Mouse (Mus musculus): ENCODE measurements around the gene Tmem233. TPM values are rescaled to one million over a fixed set of nuclear protein-coding genes. Genes with fewer than 3 reads are reported as not detected.

Tmem233 gene
- polyA plus RNA-seq, 1 experiment from 2014 or later = not detected

DNA sequence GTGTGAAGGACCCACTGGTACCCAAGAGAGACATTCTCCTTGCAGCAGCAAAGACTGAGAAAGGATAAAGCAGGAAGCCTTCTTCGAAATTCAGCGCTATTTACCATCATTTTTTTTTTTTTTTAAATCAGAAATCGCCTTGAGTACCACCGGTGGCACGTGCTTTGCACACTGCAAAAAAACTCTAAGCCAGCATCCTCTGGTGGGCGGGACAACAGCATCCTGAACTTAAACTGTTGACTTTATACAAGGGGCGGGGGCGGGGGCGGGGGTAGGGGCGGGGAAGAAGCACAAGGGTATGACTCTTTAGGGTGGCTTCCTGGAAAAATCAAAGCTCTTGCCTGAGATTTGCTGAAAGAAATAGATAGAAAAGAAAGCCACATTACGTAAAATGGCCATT, 43.3 kb downstream of the Tmem233 start:
- no peaks in the 10 kb centered on the region for H3K9me3 ChIP-seq (ENCODE audit: control insufficient read depth, low read length)
- no peak overlapping the region for H3K4me2 ChIP-seq (ENCODE audit: low read depth)
- no peaks in the 10 kb centered on the region for H3K27me3 ChIP-seq (ENCODE audit: control insufficient read depth, insufficient read depth, low read length)
- no peaks in the 10 kb centered on the region for H3K4me1 ChIP-seq (ENCODE audit: control insufficient read depth, insufficient read depth, low read length)
- 26% methylated on average over 11 of the region's 11 CpGs for WGBS
- H3K36me3 ChIP-seq (ENCODE audit: control insufficient read depth, insufficient read depth, low read length) = no peaks in the 10 kb centered on the region
- no peak overlapping the region for H3K27ac ChIP-seq (ENCODE audit: low read depth, low read length)
- no peak overlapping the region for H3K9ac ChIP-seq (ENCODE audit: low read length)
- H3K4me3 ChIP-seq (ENCODE audit: low read depth, low read length) = no peak overlapping the region
- no peak for ATAC-seq (ENCODE audit: insufficient read depth, low FRiP score, low TSS enrichment)
- no peak for DNase-seq (ENCODE audit: low spot score)

DNA sequence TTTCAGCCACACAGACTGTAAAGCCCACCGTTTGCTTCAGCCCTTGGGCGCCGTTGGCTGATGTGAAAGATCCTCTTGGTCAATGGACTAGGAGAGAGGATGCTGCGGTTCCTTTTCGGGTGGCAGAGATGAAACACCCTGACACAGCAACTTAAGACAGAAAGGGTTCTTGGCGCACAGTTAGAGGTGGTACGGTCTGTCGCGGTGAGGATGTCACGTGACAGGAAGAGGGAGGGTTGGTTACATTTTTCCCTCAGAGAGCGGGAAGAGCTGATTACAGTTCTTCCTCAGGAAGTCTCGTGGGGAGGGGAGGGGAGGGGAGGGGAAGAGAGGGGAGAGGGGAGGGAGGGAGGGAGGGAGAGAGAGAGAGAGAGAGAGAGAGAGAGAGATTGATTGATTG, 45.3 kb downstream of the Tmem233 start:
- Histone ChIP-seq H3K9ac (ENCODE audit: low read length) (no peak overlapping the region), H3K27ac (ENCODE audit: low read depth, low read length) (no peak overlapping the region), H3K4me3 (ENCODE audit: low read depth, low read length) (no peak overlapping the region), H3K4me2 (ENCODE audit: low read depth) (no peak overlapping the region), H3K4me1 (ENCODE audit: control insufficient read depth, insufficient read depth, low read length) (no peaks in the 10 kb centered on the region), H3K36me3 (ENCODE audit: control insufficient read depth, insufficient read depth, low read length) (no peaks in the 10 kb centered on the region), H3K9me3 (ENCODE audit: control insufficient read depth, low read length) (no peaks in the 10 kb centered on the region), H3K27me3 (ENCODE audit: control insufficient read depth, insufficient read depth, low read length) (no peaks in the 10 kb centered on the region)
- ATAC-seq (ENCODE audit: insufficient read depth, low FRiP score, low TSS enrichment) (no peak), DNase-seq (ENCODE audit: low spot score) (no peak)
- 57% methylated on average over 12 of the region's 12 CpGs for WGBS

DNA sequence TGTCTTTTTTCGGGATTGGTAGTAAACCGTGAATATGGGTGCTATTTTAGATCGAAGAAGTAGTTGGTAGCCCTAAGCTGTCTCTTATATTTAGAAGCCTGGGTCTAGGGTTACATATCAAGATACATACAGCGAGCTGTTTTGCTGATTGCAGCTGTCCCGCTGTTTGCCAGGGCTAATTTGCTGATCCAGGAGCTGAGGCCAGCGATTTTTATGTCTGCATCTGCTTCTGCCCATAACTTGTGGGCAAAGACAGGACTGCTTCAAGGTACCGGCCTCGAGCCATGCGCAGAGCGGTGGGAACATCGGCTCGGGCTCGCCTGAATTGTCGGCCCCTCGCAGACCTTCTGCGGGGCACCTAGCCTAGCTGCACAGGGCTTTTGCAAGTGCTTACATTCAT, 46.6 kb downstream of the Tmem233 start:
- no peak for ATAC-seq (ENCODE audit: insufficient read depth, low FRiP score, low TSS enrichment)
- H3K36me3 ChIP-seq (ENCODE audit: control insufficient read depth, insufficient read depth, low read length) = no peaks in the 10 kb centered on the region
- no peaks in the 10 kb centered on the region for H3K4me1 ChIP-seq (ENCODE audit: control insufficient read depth, insufficient read depth, low read length)
- H3K9me3 ChIP-seq (ENCODE audit: control insufficient read depth, low read length) = no peaks in the 10 kb centered on the region
- no peak overlapping the region for H3K4me3 ChIP-seq (ENCODE audit: low read depth, low read length)
- no peak overlapping the region for H3K4me2 ChIP-seq (ENCODE audit: low read depth)
- 58% methylated on average over 16 of the region's 16 CpGs for WGBS
- H3K27ac ChIP-seq (ENCODE audit: low read depth, low read length) = no peak overlapping the region
- no peaks in the 10 kb centered on the region for H3K27me3 ChIP-seq (ENCODE audit: control insufficient read depth, insufficient read depth, low read length)
- H3K9ac ChIP-seq (ENCODE audit: low read length) = no peak overlapping the region
- no peak for DNase-seq (ENCODE audit: low spot score)

DNA sequence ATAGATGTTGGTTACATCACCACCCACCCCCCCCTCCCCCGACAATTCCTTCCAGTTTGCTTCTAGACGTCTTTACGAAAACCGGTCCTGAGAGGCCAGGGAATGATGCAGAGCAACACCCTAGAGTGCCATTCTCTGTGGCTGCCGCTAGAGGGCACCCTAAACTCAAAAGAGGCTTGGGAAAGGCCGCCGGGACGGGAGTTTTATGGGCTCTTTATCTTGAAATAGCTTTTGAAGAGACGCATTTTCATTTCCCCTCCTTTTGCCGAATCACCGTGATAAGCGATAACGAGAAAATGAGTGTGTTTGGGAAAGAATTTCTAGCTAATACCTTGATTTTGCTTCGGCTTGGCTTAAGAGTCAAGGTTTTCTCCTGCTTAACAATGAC, 51.9 kb downstream of the Tmem233 start:
- DNase-seq (ENCODE audit: low spot score) (peak; percentile 79), ATAC-seq (ENCODE audit: insufficient read depth, low FRiP score, low TSS enrichment) (no peak)
- WGBS = 3% methylated on average over 14 of the region's 14 CpGs
- Histone ChIP-seq H3K9me3 (ENCODE audit: control insufficient read depth, low read length) (no peaks in the 10 kb centered on the region), H3K9ac (ENCODE audit: low read length) (no peak overlapping the region), H3K36me3 (ENCODE audit: control insufficient read depth, insufficient read depth, low read length) (no peaks in the 10 kb centered on the region), H3K4me3 (ENCODE audit: low read depth, low read length) (no peak overlapping the region), H3K4me2 (ENCODE audit: low read depth) (no peak overlapping the region), H3K27me3 (ENCODE audit: control insufficient read depth, insufficient read depth, low read length) (no peaks in the 10 kb centered on the region), H3K27ac (ENCODE audit: low read depth, low read length) (no peak overlapping the region), H3K4me1 (ENCODE audit: control insufficient read depth, insufficient read depth, low read length) (no peaks in the 10 kb centered on the region)

DNA sequence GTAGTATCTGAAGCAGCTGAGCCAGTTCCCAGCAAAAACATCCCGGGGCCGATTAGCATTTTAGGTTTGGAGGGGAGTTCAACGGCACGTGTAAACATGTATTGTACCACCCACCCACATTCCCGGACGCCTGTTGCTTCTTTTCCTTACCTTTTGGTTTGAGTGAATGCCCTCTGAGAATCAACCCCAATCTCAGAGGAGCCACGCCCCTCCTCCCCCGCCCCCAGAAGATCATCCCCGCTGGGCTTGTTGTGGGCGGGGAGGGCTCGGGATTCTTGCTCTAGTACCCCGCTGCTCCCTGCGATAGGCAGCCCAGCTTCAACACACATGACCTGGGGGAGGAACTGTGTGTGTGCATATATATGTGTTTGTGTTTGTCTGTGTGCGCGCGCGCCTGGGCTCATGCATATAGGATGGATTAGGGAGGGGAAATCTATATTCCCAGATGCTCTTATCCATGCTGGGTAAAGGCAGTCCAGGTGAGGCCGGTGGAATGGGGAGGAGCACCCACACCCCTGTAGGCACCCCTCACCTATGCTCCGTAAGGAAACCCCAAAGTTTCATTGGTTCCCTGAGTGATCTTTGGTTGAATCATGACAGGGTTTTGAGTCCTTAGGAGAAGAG, 52.4 kb downstream of the Tmem233 start:
- Histone ChIP-seq H3K36me3 (ENCODE audit: control insufficient read depth, insufficient read depth, low read length) (no peaks in the 10 kb centered on the region), H3K4me1 (ENCODE audit: control insufficient read depth, insufficient read depth, low read length) (no peaks in the 10 kb centered on the region), H3K4me3 (ENCODE audit: low read depth, low read length) (no peak overlapping the region), H3K9ac (ENCODE audit: low read length) (no peak overlapping the region), H3K27me3 (ENCODE audit: control insufficient read depth, insufficient read depth, low read length) (no peaks in the 10 kb centered on the region), H3K27ac (ENCODE audit: low read depth, low read length) (no peak overlapping the region), H3K4me2 (ENCODE audit: low read depth) (peak overlapping the region; percentile 32), H3K9me3 (ENCODE audit: control insufficient read depth, low read length) (no peaks in the 10 kb centered on the region)
- WGBS = 6% methylated on average over 19 of the region's 19 CpGs
- no peak for ATAC-seq (ENCODE audit: insufficient read depth, low FRiP score, low TSS enrichment)
- no peak for DNase-seq (ENCODE audit: low spot score)

DNA sequence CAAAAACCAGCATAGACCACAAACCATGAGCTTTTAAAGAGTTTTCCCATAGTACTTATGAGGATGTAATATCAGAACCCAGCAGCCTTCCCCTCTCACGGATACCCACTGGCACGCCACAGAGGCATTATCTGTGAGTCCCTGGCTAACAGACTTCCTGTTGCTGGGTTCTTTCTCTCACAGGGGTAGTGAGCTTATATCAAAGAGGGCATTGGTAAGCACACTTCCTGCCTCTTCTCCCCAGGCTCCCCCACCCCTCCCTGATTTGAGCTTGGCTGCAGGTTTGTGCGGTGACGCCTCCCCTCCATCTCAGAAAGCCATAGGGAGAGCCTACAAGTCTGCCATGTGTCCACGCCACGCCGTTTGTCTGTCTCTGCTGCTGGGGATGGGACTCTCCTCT, 54.0 kb downstream of the Tmem233 start:
- WGBS = 77% methylated on average over 7 of the region's 7 CpGs
- no peak overlapping the region for H3K4me3 ChIP-seq (ENCODE audit: low read depth, low read length)

DNA sequence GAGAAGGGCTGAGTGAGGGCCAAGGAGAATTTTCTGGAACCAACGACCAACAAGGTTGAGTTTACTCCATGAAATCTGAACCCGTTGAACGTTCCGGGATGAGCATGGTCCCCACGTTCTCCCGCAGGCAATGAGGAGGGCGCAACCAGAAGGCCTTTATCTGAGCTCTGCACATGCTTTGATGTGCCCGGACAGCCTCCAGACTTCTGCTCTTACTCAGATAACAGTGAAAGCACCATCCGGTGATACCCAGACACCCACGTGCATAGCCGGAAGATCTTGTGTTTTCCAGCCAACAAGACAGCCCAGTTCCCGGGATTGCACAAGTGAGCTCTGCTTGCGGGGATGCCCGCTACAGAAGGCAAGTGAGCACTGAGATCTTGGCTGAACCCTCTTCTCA, 56.5 kb downstream of the Tmem233 start:
- Histone ChIP-seq H3K27ac (ENCODE audit: low read depth, low read length) (no peak overlapping the region), H3K4me2 (ENCODE audit: low read depth) (no peak overlapping the region), H3K4me3 (ENCODE audit: low read depth, low read length) (no peak overlapping the region), H3K4me1 (ENCODE audit: control insufficient read depth, insufficient read depth, low read length) (peaks cover 7% of the 10 kb centered on the region; the same call in 1 of the 2 replicates), H3K27me3 (ENCODE audit: control insufficient read depth, insufficient read depth, low read length) (no peaks in the 10 kb centered on the region), H3K9ac (ENCODE audit: low read length) (no peak overlapping the region; the same call in 1 of the 2 replicates), H3K9me3 (ENCODE audit: control insufficient read depth, low read length) (no peaks in the 10 kb centered on the region), H3K36me3 (ENCODE audit: control insufficient read depth, insufficient read depth, low read length) (no peaks in the 10 kb centered on the region)
- no peak for DNase-seq (ENCODE audit: low spot score)
- WGBS = 90% methylated on average over 14 of the region's 14 CpGs
- ATAC-seq (ENCODE audit: insufficient read depth, low FRiP score, low TSS enrichment) = no peak

More for the DNA sequence above, 54.0 kb downstream of the Tmem233 start:
- Histone ChIP-seq H3K27me3 (ENCODE audit: control insufficient read depth, insufficient read depth, low read length) (no peaks in the 10 kb centered on the region), H3K4me1 (ENCODE audit: control insufficient read depth, insufficient read depth, low read length) (no peaks in the 10 kb centered on the region), H3K9ac (ENCODE audit: low read length) (no peak overlapping the region), H3K4me2 (ENCODE audit: low read depth) (no peak overlapping the region), H3K9me3 (ENCODE audit: control insufficient read depth, low read length) (no peaks in the 10 kb centered on the region), H3K36me3 (ENCODE audit: control insufficient read depth, insufficient read depth, low read length) (no peaks in the 10 kb centered on the region), H3K27ac (ENCODE audit: low read depth, low read length) (no peak overlapping the region)
- DNase-seq (ENCODE audit: low spot score) (no peak), ATAC-seq (ENCODE audit: insufficient read depth, low FRiP score, low TSS enrichment) (no peak)

DNA sequence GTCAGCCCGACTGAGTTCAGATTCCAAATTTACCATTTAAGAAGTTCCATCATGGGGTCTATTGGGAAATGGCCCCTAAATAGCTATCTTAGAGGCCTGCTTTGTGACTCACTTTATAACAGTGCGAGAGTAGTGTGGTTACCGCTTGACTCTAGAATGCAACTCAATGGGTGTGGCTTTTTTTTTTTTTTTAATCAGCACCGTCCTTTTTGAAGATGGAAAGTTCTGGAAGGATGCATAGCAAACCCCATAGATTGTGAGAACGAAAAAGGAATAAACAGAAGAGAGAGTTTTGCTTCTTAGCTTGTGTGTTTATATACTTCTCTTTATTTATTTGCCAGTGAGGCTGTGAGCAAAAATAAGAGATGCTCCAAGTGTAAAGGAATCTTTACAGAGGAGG, 56.9 kb downstream of the Tmem233 start:
- no peak for ATAC-seq (ENCODE audit: insufficient read depth, low FRiP score, low TSS enrichment)
- H3K4me1 ChIP-seq (ENCODE audit: control insufficient read depth, insufficient read depth, low read length) = peaks cover 7% of the 10 kb centered on the region; the same call in 1 of the 2 replicates
- no peak overlapping the region for H3K4me2 ChIP-seq (ENCODE audit: low read depth)
- no peaks in the 10 kb centered on the region for H3K27me3 ChIP-seq (ENCODE audit: control insufficient read depth, insufficient read depth, low read length)
- H3K4me3 ChIP-seq (ENCODE audit: low read depth, low read length) = no peak overlapping the region
- no peak overlapping the region for H3K9ac ChIP-seq (ENCODE audit: low read length)
- DNase-seq (ENCODE audit: low spot score) = no peak
- H3K27ac ChIP-seq (ENCODE audit: low read depth, low read length) = no peak overlapping the region
- H3K36me3 ChIP-seq (ENCODE audit: control insufficient read depth, insufficient read depth, low read length) = no peaks in the 10 kb centered on the region
- WGBS = 94% methylated on average over 5 of the region's 5 CpGs
- no peaks in the 10 kb centered on the region for H3K9me3 ChIP-seq (ENCODE audit: control insufficient read depth, low read length)

DNA sequence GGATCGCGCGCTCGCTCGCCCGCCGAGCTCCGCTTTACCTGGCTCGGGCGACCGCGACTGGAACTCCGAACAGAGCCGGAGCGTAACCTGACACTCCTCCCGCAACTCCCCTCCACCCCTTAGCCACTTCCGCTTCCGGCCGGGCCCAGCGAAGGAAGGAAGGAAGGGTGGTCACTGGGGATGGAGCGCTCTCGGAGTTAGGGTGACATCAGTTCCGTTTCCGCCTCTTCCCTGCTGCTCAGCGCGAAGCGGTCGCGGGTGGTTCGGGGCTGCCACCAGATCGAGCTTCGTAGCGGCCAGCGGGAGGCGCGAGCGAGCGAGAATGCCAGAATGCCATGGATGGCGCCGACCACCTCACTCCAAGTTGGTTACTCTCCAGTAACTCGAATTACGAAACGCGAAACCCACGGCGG, 58.7 kb downstream of the Tmem233 start, which contains the start of gene Prkab1:
Prkab1 (minus strand) TSS at position 182 of the 413 bp plus-strand sequence.
- Histone ChIP-seq H3K4me1 (ENCODE audit: control insufficient read depth, insufficient read depth, low read length) (peaks cover 7% of the 10 kb centered on the region; the same call in 1 of the 2 replicates), H3K36me3 (ENCODE audit: control insufficient read depth, insufficient read depth, low read length) (peaks cover 14% of the 10 kb centered on the region), H3K4me3 (ENCODE audit: low read depth, low read length) (peak within 1 kb of the TSS; percentile 83), H3K4me2 (ENCODE audit: low read depth) (peak within 1 kb of the TSS; percentile 67), H3K9me3 (ENCODE audit: control insufficient read depth, low read length) (no peaks in the 10 kb centered on the region), H3K27ac (ENCODE audit: low read depth, low read length) (peak within 1 kb of the TSS; percentile 46; the same call in 1 of the 2 replicates), H3K9ac (ENCODE audit: low read length) (peak within 1 kb of the TSS; percentile 86), H3K27me3 (ENCODE audit: control insufficient read depth, insufficient read depth, low read length) (no peaks in the 10 kb centered on the region)
- WGBS = under 1% methylated on average over 46 of the region's 46 CpGs
- ATAC-seq (ENCODE audit: insufficient read depth, low FRiP score, low TSS enrichment) (peak; percentile 97), DNase-seq (ENCODE audit: low spot score) (peak; percentile 96)

Measured in neural tube, embryonic 11.5 days (tissue).